Mouse (Mus musculus): ENCODE results near the gene Spata32.

DNA sequence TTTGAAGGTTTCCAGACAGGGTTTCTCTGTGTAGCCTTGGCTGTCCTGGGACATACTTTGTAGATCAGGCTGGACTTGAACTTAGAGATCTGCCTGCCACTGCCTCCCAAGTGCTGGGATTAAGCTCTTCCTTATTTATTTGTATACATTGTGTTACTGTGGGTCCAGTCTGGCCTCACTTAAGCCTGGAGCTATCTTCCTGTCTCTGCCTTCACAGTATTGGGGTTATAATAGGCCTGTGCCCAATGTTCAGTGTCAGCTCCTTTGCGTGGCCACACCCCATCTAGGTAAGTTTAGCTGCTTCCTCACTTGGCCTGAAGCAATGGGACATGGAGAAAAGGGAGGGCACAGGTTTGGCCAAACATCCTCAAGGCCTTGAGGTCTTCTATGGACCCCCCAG lies 41.7 kb downstream of the Spata32 start:
- TF ChIP-seq GATA1 (IDR thresholded peaks at IDR 0.05; ENCODE audit: borderline replicate concordance, low read length) = no peak
- TF ChIP-seq FLI1 (IDR thresholded peaks at IDR 0.05; ENCODE audit: low read length) = no peak
